Mouse (Mus musculus): ENCODE measurements around the gene Dlgap1. TPM values are rescaled to one million over a fixed set of nuclear protein-coding genes. Genes with fewer than 3 reads are reported as not detected.
A peak's percentile ranks its signal among the peaks of the same experiment; 100 is the strongest.

The Dlgap1 gene
- polyA plus RNA-seq, 1 experiment from 2014 or later: 34.5 TPM

- Histone ChIP-seq H3K27me3 (ENCODE audit: control insufficient read depth, insufficient read depth, low read depth, low read length) (peaks cover 19% of the 10 kb centered on the region), H3K9me3 (replicated peaks; ENCODE audit: control insufficient read depth, low read length, poor library complexity, severe bottlenecking) (no peaks in the 10 kb centered on the region), H3K36me3 (ENCODE audit: control insufficient read depth, insufficient read depth, low read length) (no peaks in the 10 kb centered on the region)
Observed at GRCm38 (mm10) chr17:70746379-70747079, 777.7 kb downstream of the Dlgap1 start.

GRCm38 (mm10) chr17:70747731-70748475 is 779.0 kb downstream of the Dlgap1 start:
- ATAC-seq: peak; percentile 27; the same call in 1 of the 2 replicates

More at GRCm38 (mm10) chr17:70746379-70747079, 777.7 kb downstream of the Dlgap1 start:
- H3K4me1 ChIP-seq (ENCODE audit: control insufficient read depth, insufficient read depth, low read length): peaks cover 15% of the 10 kb centered on the region
- no peak overlapping the region for H3K4me2 ChIP-seq (ENCODE audit: low read length)
- H3K9ac ChIP-seq (ENCODE audit: low read depth, low read length): no peak overlapping the region
- no peak for ATAC-seq
- H3K27ac ChIP-seq (ENCODE audit: low read length): no peak overlapping the region
- H3K4me3 ChIP-seq (ENCODE audit: low read depth, low read length): no peak overlapping the region
- 29% methylated on average over 9 of the region's 9 CpGs for WGBS

GRCm38 (mm10) chr17:70748476-70748830 is 779.6 kb downstream of the Dlgap1 start:
- WGBS: 10% methylated on average over 10 of the region's 10 CpGs
- Histone ChIP-seq H3K27me3 (ENCODE audit: control insufficient read depth, insufficient read depth, low read depth, low read length) (peaks cover 22% of the 10 kb centered on the region), H3K9ac (ENCODE audit: low read depth, low read length) (no peak overlapping the region), H3K27ac (ENCODE audit: low read length) (no peak overlapping the region), H3K36me3 (ENCODE audit: control insufficient read depth, insufficient read depth, low read length) (no peaks in the 10 kb centered on the region), H3K4me2 (ENCODE audit: low read length) (peak overlapping the region; percentile 50), H3K4me1 (ENCODE audit: control insufficient read depth, insufficient read depth, low read length) (peaks cover 15% of the 10 kb centered on the region), H3K4me3 (ENCODE audit: low read depth, low read length) (no peak overlapping the region), H3K9me3 (replicated peaks; ENCODE audit: control insufficient read depth, low read length, poor library complexity, severe bottlenecking) (no peaks in the 10 kb centered on the region)
- ATAC-seq: no peak

More at GRCm38 (mm10) chr17:70747731-70748475, 779.0 kb downstream of the Dlgap1 start:
- H3K27ac ChIP-seq (ENCODE audit: low read length): no peak overlapping the region
- peaks cover 15% of the 10 kb centered on the region for H3K4me1 ChIP-seq (ENCODE audit: control insufficient read depth, insufficient read depth, low read length)
- peaks cover 22% of the 10 kb centered on the region for H3K27me3 ChIP-seq (ENCODE audit: control insufficient read depth, insufficient read depth, low read depth, low read length)
- WGBS: 1% methylated on average over 23 of the region's 23 CpGs
- H3K36me3 ChIP-seq (ENCODE audit: control insufficient read depth, insufficient read depth, low read length): no peaks in the 10 kb centered on the region
- no peaks in the 10 kb centered on the region for H3K9me3 ChIP-seq (replicated peaks; ENCODE audit: control insufficient read depth, low read length, poor library complexity, severe bottlenecking)
- H3K4me2 ChIP-seq (ENCODE audit: low read length): peak overlapping the region; percentile 50
- no peak overlapping the region for H3K9ac ChIP-seq (ENCODE audit: low read depth, low read length)
- peak overlapping the region; percentile 12 for H3K4me3 ChIP-seq (ENCODE audit: low read depth, low read length)

- H3K4me2 ChIP-seq (ENCODE audit: low read length): no peak overlapping the region
- peaks cover 15% of the 10 kb centered on the region for H3K4me1 ChIP-seq (ENCODE audit: control insufficient read depth, insufficient read depth, low read length)
- H3K9me3 ChIP-seq (replicated peaks; ENCODE audit: control insufficient read depth, low read length, poor library complexity, severe bottlenecking): no peaks in the 10 kb centered on the region
- no peak overlapping the region for H3K27ac ChIP-seq (ENCODE audit: low read length)
- H3K36me3 ChIP-seq (ENCODE audit: control insufficient read depth, insufficient read depth, low read length): no peaks in the 10 kb centered on the region
- peaks cover 24% of the 10 kb centered on the region for H3K27me3 ChIP-seq (ENCODE audit: control insufficient read depth, insufficient read depth, low read depth, low read length)
- no peak overlapping the region for H3K9ac ChIP-seq (ENCODE audit: low read depth, low read length)
- ATAC-seq: no peak
- no peak overlapping the region for H3K4me3 ChIP-seq (ENCODE audit: low read depth, low read length)
- WGBS: 48% methylated on average over 7 of the region's 7 CpGs
Observed at GRCm38 (mm10) chr17:70748964-70749650, 780.2 kb downstream of the Dlgap1 start.

- 43% methylated on average over 17 of the region's 17 CpGs for WGBS
- H3K36me3 ChIP-seq (ENCODE audit: control insufficient read depth, insufficient read depth, low read length): no peaks in the 10 kb centered on the region
- no peak overlapping the region for H3K9ac ChIP-seq (ENCODE audit: low read depth, low read length)
- no peak for ATAC-seq
- H3K4me1 ChIP-seq (ENCODE audit: control insufficient read depth, insufficient read depth, low read length): peaks cover 19% of the 10 kb centered on the region
- H3K27me3 ChIP-seq (ENCODE audit: control insufficient read depth, insufficient read depth, low read depth, low read length): peaks cover 30% of the 10 kb centered on the region
- no peaks in the 10 kb centered on the region for H3K9me3 ChIP-seq (replicated peaks; ENCODE audit: control insufficient read depth, low read length, poor library complexity, severe bottlenecking)
- H3K4me3 ChIP-seq (ENCODE audit: low read depth, low read length): no peak overlapping the region
- peak overlapping the region; percentile 47 for H3K4me2 ChIP-seq (ENCODE audit: low read length)
- H3K27ac ChIP-seq (ENCODE audit: low read length): no peak overlapping the region
Observed at GRCm38 (mm10) chr17:70750236-70751160, 781.6 kb downstream of the Dlgap1 start.

GRCm38 (mm10) chr17:70751161-70751651 is 782.3 kb downstream of the Dlgap1 start:
- Histone ChIP-seq H3K9me3 (replicated peaks; ENCODE audit: control insufficient read depth, low read length, poor library complexity, severe bottlenecking) (no peaks in the 10 kb centered on the region), H3K4me3 (ENCODE audit: low read depth, low read length) (peak overlapping the region; percentile 9; the same call in 1 of the 2 replicates), H3K27me3 (ENCODE audit: control insufficient read depth, insufficient read depth, low read depth, low read length) (peaks cover 26% of the 10 kb centered on the region), H3K4me1 (ENCODE audit: control insufficient read depth, insufficient read depth, low read length) (peaks cover 19% of the 10 kb centered on the region), H3K36me3 (ENCODE audit: control insufficient read depth, insufficient read depth, low read length) (no peaks in the 10 kb centered on the region), H3K27ac (ENCODE audit: low read length) (no peak overlapping the region), H3K4me2 (ENCODE audit: low read length) (peak overlapping the region; percentile 47), H3K9ac (ENCODE audit: low read depth, low read length) (0 out of 2 replicates have a peak overlapping the region, but pooled peaks have one; percentile 7)
- 6% methylated on average over 19 of the region's 19 CpGs for WGBS
- no peak for ATAC-seq

- WGBS: 63% methylated on average over 6 of the region's 6 CpGs
- Histone ChIP-seq H3K36me3 (ENCODE audit: control insufficient read depth, insufficient read depth, low read length) (no peaks in the 10 kb centered on the region), H3K9ac (ENCODE audit: low read depth, low read length) (no peak overlapping the region), H3K9me3 (replicated peaks; ENCODE audit: control insufficient read depth, low read length, poor library complexity, severe bottlenecking) (no peaks in the 10 kb centered on the region), H3K27ac (ENCODE audit: low read length) (no peak overlapping the region), H3K4me3 (ENCODE audit: low read depth, low read length) (no peak overlapping the region), H3K4me2 (ENCODE audit: low read length) (peak overlapping the region; percentile 47), H3K4me1 (ENCODE audit: control insufficient read depth, insufficient read depth, low read length) (peaks cover 19% of the 10 kb centered on the region), H3K27me3 (ENCODE audit: control insufficient read depth, insufficient read depth, low read depth, low read length) (peaks cover 23% of the 10 kb centered on the region)
- no peak for ATAC-seq
Observed at GRCm38 (mm10) chr17:70751676-70752075, 782.8 kb downstream of the Dlgap1 start.

GRCm38 (mm10) chr17:70753444-70754032 is 784.7 kb downstream of the Dlgap1 start:
- Histone ChIP-seq H3K36me3 (ENCODE audit: control insufficient read depth, insufficient read depth, low read length) (no peaks in the 10 kb centered on the region), H3K4me1 (ENCODE audit: control insufficient read depth, insufficient read depth, low read length) (peaks cover 10% of the 10 kb centered on the region), H3K9ac (ENCODE audit: low read depth, low read length) (no peak overlapping the region), H3K9me3 (replicated peaks; ENCODE audit: control insufficient read depth, low read length, poor library complexity, severe bottlenecking) (no peaks in the 10 kb centered on the region), H3K4me3 (ENCODE audit: low read depth, low read length) (no peak overlapping the region), H3K27me3 (ENCODE audit: control insufficient read depth, insufficient read depth, low read depth, low read length) (peaks cover 23% of the 10 kb centered on the region), H3K27ac (ENCODE audit: low read length) (no peak overlapping the region), H3K4me2 (ENCODE audit: low read length) (no peak overlapping the region)
- ATAC-seq: no peak
- 84% methylated on average over 13 of the region's 13 CpGs for WGBS
